In the genomic region with DNA sequence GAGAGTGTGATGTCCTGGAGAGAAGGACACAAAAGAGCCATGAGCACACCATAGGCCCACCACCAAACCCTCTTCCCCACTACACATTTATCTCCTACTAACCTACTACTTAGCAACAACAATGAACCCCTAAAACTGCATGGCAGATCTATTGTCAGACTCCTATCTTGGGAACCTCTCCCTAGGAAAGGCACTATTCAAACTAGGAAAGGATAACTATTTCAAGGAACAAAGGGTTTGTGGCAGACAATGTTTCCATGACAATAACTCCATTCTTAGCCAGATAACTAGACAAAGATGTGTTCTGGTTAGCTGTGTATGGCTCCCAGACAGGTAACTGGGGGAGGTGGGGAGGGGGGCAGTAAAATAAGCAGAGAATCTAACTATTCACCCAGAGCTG, we compare ENCODE assay signal across 23 mouse cellular contexts. TPM values are rescaled to one million over a fixed set of nuclear protein-coding genes. Genes with fewer than 3 reads are reported as not detected.
DNase-seq lines count a peak whose midpoint lies in the region; ATAC-seq and TF ChIP-seq lines count a peak whose summit lies in the region.
"Had no signal": no experiment of that assay in that cellular context is flagged by ENCODE, and none has a peak within 500 bp of the region (broad histone marks: within the 10 kb centered on the region; RNA-seq: fewer than 3 reads in every experiment).

No protein-coding gene starts in this region.

- H3K36me3 ChIP-seq in hindbrain, embryonic 10.5 days: peaks cover 13% of the 10 kb centered on the region
- no peaks in the 10 kb centered on the region for H3K36me3 ChIP-seq in hindbrain, embryonic 11.5 days (ENCODE audit: control insufficient read depth, insufficient read depth, low read length)
- H3K36me3 ChIP-seq in ES-Bruce4 (ENCODE audit: control insufficient read depth, insufficient read depth, low read length, poor library complexity, severe bottlenecking) (peaks cover 6% of the 10 kb centered on the region), ES-E14 (ENCODE audit: control insufficient read depth, insufficient read depth, low read length, poor library complexity, severe bottlenecking) (peaks cover 40% of the 10 kb centered on the region)
- H3K36me3 ChIP-seq: forebrain, embryonic 15.5 days had no signal

- H3K9me3 ChIP-seq in hindbrain, embryonic 10.5 days: peaks cover 8% of the 10 kb centered on the region; the same call in 1 of the 2 replicates
- H3K9me3 ChIP-seq in hindbrain, embryonic 11.5 days (ENCODE audit: control insufficient read depth, low read length): no peaks in the 10 kb centered on the region
- H3K9me3 ChIP-seq in ES-Bruce4 (replicated peaks; ENCODE audit: control insufficient read depth, insufficient read depth, low read length, poor library complexity, severe bottlenecking) (peaks cover 19% of the 10 kb centered on the region), ES-E14 (ENCODE audit: control insufficient read depth, insufficient read depth, low read depth, low read length) (no peaks in the 10 kb centered on the region)
- H3K9me3 ChIP-seq: embryonic facial prominence, embryonic 12.5 days; forebrain, embryonic 15.5 days had no signal

- in situ Hi-C loops in ES-E14 (cut with MboI; ENCODE audit: low sequenced_read_pairs in 2 of 2, unreplicated experiment in 2 of 2): no loop called here

- TF ChIP-seq POLR2A in ES-Bruce4 (IDR thresholded peaks at IDR 0.05; ENCODE audit: insufficient read depth, low read length): no peak

- peaks cover 71% of the 10 kb centered on the region for H3K4me1 ChIP-seq in hindbrain, embryonic 10.5 days (replicated peaks)
- H3K4me1 ChIP-seq in hindbrain, embryonic 11.5 days (replicated peaks; ENCODE audit: control insufficient read depth, insufficient read depth, low read length): peaks cover 19% of the 10 kb centered on the region
- H3K4me1 ChIP-seq in ES-Bruce4 (ENCODE audit: control insufficient read depth, insufficient read depth, low read length): no peaks in the 10 kb centered on the region
- H3K4me1 ChIP-seq in ES-E14 (ENCODE audit: control insufficient read depth in 2 of 2, insufficient read depth in 2 of 2, low read length in 2 of 2, poor library complexity in 1 of 2): peaks cover 3 to 7% of the 10 kb centered on the region in 2 experiments

- no peak for DNase-seq in hindbrain, embryonic 10.5 days (ENCODE audit: low spot score)
- no peak for DNase-seq in hindbrain, embryonic 11.5 days (ENCODE audit: low spot score)
- no peak for DNase-seq in ES-E14 (ENCODE audit: low read depth, low spot score)
- peak; percentile 85 for DNase-seq in ZHBTc4 (ENCODE audit: low read depth, low spot score)
- DNase-seq in cerebellum, postnatal 14 days: no peak
- DNase-seq in yolk sac, embryonic 10.5 days (ENCODE audit: low spot score): no peak
- DNase-seq: adrenal gland, adult 2 months; adrenal gland, postnatal 10 days; adrenal gland, postnatal 25 days; B cell, adult 2 months; cerebellum, adult 11 months; cerebellum, adult 18-20 months; cerebellum, adult 8-10 months; cerebellum, adult 9-11 months; cerebellum, postnatal 25 days; forebrain, postnatal 0 days had no signal

- H3K27ac ChIP-seq in hindbrain, embryonic 10.5 days: 0 out of 2 replicates have a peak overlapping the region, but pooled peaks have one; percentile 50
- H3K27ac ChIP-seq in hindbrain, embryonic 11.5 days (ENCODE audit: low read depth, low read length): no peak overlapping the region
- peak overlapping the region; percentile 99 for H3K27ac ChIP-seq in ES-Bruce4 (ENCODE audit: insufficient read depth, low read length)
- H3K27ac ChIP-seq in ES-E14 (ENCODE audit: insufficient read depth, low read depth, low read length, poor library complexity, severe bottlenecking): peak overlapping the region; percentile 89
- H3K27ac ChIP-seq: embryonic facial prominence, embryonic 12.5 days; forebrain, embryonic 13.5 days; forebrain, embryonic 15.5 days had no signal

- no peak for ATAC-seq in hindbrain, embryonic 11.5 days (ENCODE audit: low FRiP score)
- ATAC-seq: CD4-positive, CD25-positive, alpha-beta regulatory T cell, adult 4 months; forebrain, embryonic 13.5 days; forebrain, embryonic 15.5 days; forebrain, postnatal 0 days had no signal

- no peak overlapping the region for H3K4me3 ChIP-seq in hindbrain, embryonic 10.5 days
- no peak overlapping the region for H3K4me3 ChIP-seq in hindbrain, embryonic 11.5 days (ENCODE audit: low read depth, low read length)
- H3K4me3 ChIP-seq in ES-Bruce4 (ENCODE audit: low read depth, low read length) (no peak overlapping the region), ES-E14 (ENCODE audit: insufficient read depth in 1 of 2, low read depth in 1 of 2, low read length in 2 of 2, poor library complexity in 1 of 2, severe bottlenecking in 1 of 2) (no peak overlapping the region)
- H3K4me3 ChIP-seq: embryonic facial prominence, embryonic 10.5 days; embryonic facial prominence, embryonic 12.5 days; forebrain, embryonic 13.5 days; forebrain, embryonic 15.5 days had no signal

- peaks cover 53% of the 10 kb centered on the region for H3K27me3 ChIP-seq in hindbrain, embryonic 10.5 days (ENCODE audit: insufficient read depth, poor library complexity, severe bottlenecking)
- H3K27me3 ChIP-seq in hindbrain, embryonic 11.5 days (ENCODE audit: control insufficient read depth, insufficient read depth, low read length): peaks cover 11% of the 10 kb centered on the region
- no peaks in the 10 kb centered on the region for H3K27me3 ChIP-seq in ES-Bruce4 (ENCODE audit: control insufficient read depth, insufficient read depth, low read length, poor library complexity, severe bottlenecking)
- H3K27me3 ChIP-seq: CH12.LX had no signal

- no peak overlapping the region for H3K9ac ChIP-seq in hindbrain, embryonic 11.5 days (ENCODE audit: low read depth, low read length)
- H3K9ac ChIP-seq in ES-Bruce4 (ENCODE audit: low read depth, poor library complexity, severe bottlenecking) (no peak overlapping the region), ES-E14 (ENCODE audit: insufficient read depth, low read depth, low read length, poor library complexity, severe bottlenecking) (no peak overlapping the region)
- H3K9ac ChIP-seq: embryonic facial prominence, embryonic 12.5 days; forebrain, embryonic 13.5 days; forebrain, embryonic 15.5 days; forebrain, postnatal 0 days had no signal

- H3K4me2 ChIP-seq in hindbrain, embryonic 11.5 days (replicated peaks; ENCODE audit: low read depth, low read length): no peak overlapping the region
- H3K4me2 ChIP-seq: embryonic facial prominence, embryonic 12.5 days; forebrain, embryonic 13.5 days; forebrain, embryonic 15.5 days had no signal

- TF ChIP-seq CTCF in ES-Bruce4 (IDR thresholded peaks at IDR 0.05; ENCODE audit: low read depth, low read length): no peak

- no peak for TF ChIP-seq EP300 in ES-Bruce4 (IDR thresholded peaks at IDR 0.05; ENCODE audit: insufficient read depth, low read depth, low read length)

TF ChIP-seq in ES-E14, 5 proteins besides CTCF, POLR2A, EP300 and RAD21:
- TF ChIP-seq CHD2 (IDR thresholded peaks at IDR 0.05; ENCODE audit: low read depth, low read length): no peak
- TF ChIP-seq ZC3H11A (IDR thresholded peaks at IDR 0.05; ENCODE audit: borderline replicate concordance, low read depth, low read length): no peak
- TF ChIP-seq MAFK (IDR thresholded peaks at IDR 0.05; ENCODE audit: insufficient read depth, low read depth, low read length): no peak
- no peak for TF ChIP-seq ZNF384 (IDR thresholded peaks at IDR 0.05; ENCODE audit: low read depth, low read length)
- TF ChIP-seq HCFC1 (IDR thresholded peaks at IDR 0.05; ENCODE audit: borderline replicate concordance, insufficient read depth, low read length): no peak

RNA-seq across cellular contexts. Expression of gene Vangl1, which starts 13.9 kb away (rescaled TPM):
- polyA plus RNA-seq in hindbrain, embryonic 10.5 days (2016; fragmentation: Nextera tagmentation; extraction: Ambion mirVana): 13.9 and 14.7 TPM in 2 replicates
- 10.9 and 12.3 TPM in 2 replicates for polyA plus RNA-seq in hindbrain, embryonic 11.5 days (2014; fragmentation: Nextera tagmentation; extraction: Ambion mirVana)
- 69.9 and 85.8 TPM in 2 replicates for polyA plus RNA-seq in ES-Bruce4 (2011; ENCODE audit: insufficient read depth, insufficient read length, low read depth, missing spikeins)
- 119 and 167 TPM in 2 replicates for total RNA-seq in ES-E14 (2012; rRNA removed)
- total RNA-seq: CH12.LX had no signal
